Mouse (Mus musculus): Measurements from ENCODE around the gene Ampd1.

GRCm38 (mm10) chr3:103136414-103137077, 62.7 kb downstream of the Ampd1 start:
- TF ChIP-seq GATA1 (IDR thresholded peaks at IDR 0.05; ENCODE audit: low read length), result no peak
- TF ChIP-seq TAL1 (IDR thresholded peaks at IDR 0.05; ENCODE audit: low read length), result no peak

Data from erythroblast, embryonic 14.5 days (primary cell).